Mouse (Mus musculus) macrophage (primary cell): ENCODE measurements around the gene Mvk. TPM values are rescaled to one million over a fixed set of nuclear protein-coding genes. Genes with fewer than 3 reads are reported as not detected.

Experiments
- H3K27ac ChIP-seq: fragments of 350-480 bp; formaldehyde crosslinking; 2 replicates; pipeline ENCODE4 v1.9.0; 2021
- H3K36me3 ChIP-seq: fragments of 350-480 bp; formaldehyde crosslinking; 2 replicates; pipeline ENCODE4 v1.9.0; 2021; ENCODE audit errors: inconsistent target
- H3K4me3 ChIP-seq: fragments of 350-480 bp; formaldehyde crosslinking; 2 replicates; pipeline ENCODE4 v1.9.0; 2021; ENCODE audit errors: inconsistent target
- H3K79me2 ChIP-seq: fragments of 350-480 bp; formaldehyde crosslinking; 2 replicates; pipeline ENCODE4 v1.9.0; 2021; ENCODE audit errors: inconsistent target
- WGBS: methylation state at CpG from one replicate; pipeline ENCODE4 v1.1.7; 2026; ENCODE audit warnings: inconsistent platforms; ENCODE audit not compliant: missing documents; 5-methylcytosine and 5-hydroxymethylcytosine counted together
- polyA plus RNA-seq: library from polyadenylated mRNA; stranded (reverse); fragments of 250-400 nt; gene quantifications from 3 replicates; pipeline ENCODE4 v1.2.4, GENCODE M21; 2018; ENCODE audit warnings: inconsistent platforms

The Mvk gene
- polyA plus RNA-seq, 1 experiment from 2014 or later, result 7.8 TPM

- H3K4me3 ChIP-seq, result no peak overlapping the region
- 86% methylated on average over 6 of the region's 6 CpGs for WGBS
- no peak overlapping the region for H3K27ac ChIP-seq
- no peaks in the 10 kb centered on the region for H3K36me3 ChIP-seq
- H3K79me2 ChIP-seq, result no peaks in the 10 kb centered on the region
These were observed 17.3 kb upstream of the Mvk start for GRCm38 (mm10) chr5:114426732-114427131.

DNA sequence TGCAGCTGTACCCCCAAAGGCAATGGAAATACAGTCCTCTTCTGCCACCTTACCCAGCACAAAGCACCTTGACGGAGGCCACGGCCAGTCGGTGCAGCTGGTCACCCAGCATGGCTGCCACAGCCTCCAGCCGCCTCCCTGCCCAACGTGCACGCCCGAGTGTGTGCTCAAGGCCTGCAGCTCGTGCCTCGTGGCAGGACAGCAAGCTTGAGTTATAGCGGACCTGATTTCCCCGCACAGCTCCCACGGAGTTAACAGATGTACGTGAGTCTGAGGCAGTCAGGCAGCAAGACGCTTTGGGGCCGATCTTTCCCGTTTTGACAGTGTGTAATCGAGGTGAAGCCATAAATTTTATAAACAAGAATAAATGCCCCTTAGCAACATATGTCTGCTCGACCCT is 15.4 kb upstream of the Mvk start:
- no peak overlapping the region for H3K4me3 ChIP-seq
- no peaks in the 10 kb centered on the region for H3K36me3 ChIP-seq
- H3K79me2 ChIP-seq, result no peaks in the 10 kb centered on the region
- H3K27ac ChIP-seq, result no peak overlapping the region
- 76% methylated on average over 18 of the region's 18 CpGs for WGBS

- H3K4me3 ChIP-seq, result no peak overlapping the region
- H3K36me3 ChIP-seq, result no peaks in the 10 kb centered on the region
- no peak overlapping the region for H3K27ac ChIP-seq
- WGBS, result 82% methylated on average over 7 of the region's 7 CpGs
- H3K79me2 ChIP-seq, result no peaks in the 10 kb centered on the region
These were observed 14.3 kb upstream of the Mvk start for GRCm38 (mm10) chr5:114429781-114430180.

- 95% methylated on average over 8 of the region's 8 CpGs for WGBS
- H3K4me3 ChIP-seq, result no peak overlapping the region
- no peak overlapping the region for H3K27ac ChIP-seq
- H3K79me2 ChIP-seq, result no peaks in the 10 kb centered on the region
- H3K36me3 ChIP-seq, result peaks cover 5% of the 10 kb centered on the region; the same call in 1 of the 2 replicates
These were observed 9.7 kb upstream of the Mvk start for GRCm38 (mm10) chr5:114434359-114434758.

DNA sequence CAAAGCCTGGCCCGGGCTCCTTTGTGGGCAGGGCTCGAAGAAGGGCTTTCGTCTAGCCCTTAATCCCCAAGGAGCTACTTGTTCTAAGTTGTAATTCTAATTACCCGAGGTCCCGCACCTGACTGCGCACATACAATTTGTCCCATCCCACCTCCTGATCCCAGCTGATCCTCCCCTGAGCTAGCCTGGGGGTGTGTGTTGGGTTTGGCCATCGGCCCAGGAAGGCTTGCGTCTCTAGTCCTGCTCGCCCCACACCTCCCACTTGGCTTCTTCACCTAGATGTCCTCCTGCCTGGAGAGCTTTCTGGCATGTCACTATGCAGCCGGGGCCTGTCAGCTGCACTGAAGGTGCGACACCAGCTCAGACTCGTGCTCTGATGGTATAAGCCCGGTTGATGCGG is 8.5 kb upstream of the Mvk start:
- no peaks in the 10 kb centered on the region for H3K79me2 ChIP-seq

GRCm38 (mm10) chr5:114444368-114444692 is 261 bp downstream of the Mvk start:
- Histone ChIP-seq H3K79me2 (no peaks in the 10 kb centered on the region), H3K36me3 (no peaks in the 10 kb centered on the region), H3K4me3 (peak overlapping the region; percentile 78), H3K27ac (peak overlapping the region; percentile 47)
- 0% methylated on average over 21 of the region's 21 CpGs for WGBS

More for the DNA sequence above, 8.5 kb upstream of the Mvk start:
- Histone ChIP-seq H3K27ac (no peak overlapping the region), H3K36me3 (peaks cover 5% of the 10 kb centered on the region; the same call in 1 of the 2 replicates), H3K4me3 (no peak overlapping the region)
- WGBS, result 95% methylated on average over 14 of the region's 14 CpGs

GRCm38 (mm10) chr5:114449011-114449410 is 4.9 kb downstream of the Mvk start:
- WGBS, result 97% methylated on average over 4 of the region's 4 CpGs
- Histone ChIP-seq H3K36me3 (no peaks in the 10 kb centered on the region), H3K4me3 (no peak overlapping the region), H3K79me2 (no peaks in the 10 kb centered on the region), H3K27ac (no peak overlapping the region)

GRCm38 (mm10) chr5:114456287-114456686 is 12.2 kb downstream of the Mvk start:
- Histone ChIP-seq H3K27ac (no peak overlapping the region), H3K4me3 (no peak overlapping the region), H3K79me2 (no peaks in the 10 kb centered on the region), H3K36me3 (no peaks in the 10 kb centered on the region)
- WGBS, result 95% methylated on average over 8 of the region's 9 CpGs

- Histone ChIP-seq H3K27ac (no peak overlapping the region), H3K4me3 (no peak overlapping the region), H3K79me2 (no peaks in the 10 kb centered on the region), H3K36me3 (no peaks in the 10 kb centered on the region)
- WGBS, result 91% methylated on average over 16 of the region's 16 CpGs
These were observed 13.0 kb downstream of the Mvk start for GRCm38 (mm10) chr5:114456995-114457605.

DNA sequence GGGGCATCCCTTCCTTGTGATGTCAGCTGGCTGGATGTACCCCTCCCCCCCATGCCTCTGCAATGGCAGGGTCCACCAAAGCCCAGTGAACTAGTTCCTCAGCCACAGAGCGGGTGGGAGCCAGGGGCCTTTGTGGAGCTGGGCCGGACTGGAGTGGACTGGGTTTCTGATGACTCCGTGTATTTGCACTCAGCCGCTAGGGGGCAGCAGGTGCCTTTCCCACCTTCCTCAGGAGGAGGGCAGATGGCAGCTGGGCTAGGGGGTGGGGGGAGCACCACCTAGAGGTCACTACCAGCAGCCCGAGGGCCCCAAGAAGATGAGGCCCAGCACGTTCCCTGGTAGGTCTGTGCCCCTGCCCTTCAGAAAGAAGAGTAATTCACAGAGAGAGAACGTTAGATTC is 17.2 kb downstream of the Mvk start:
- Histone ChIP-seq H3K79me2 (no peaks in the 10 kb centered on the region), H3K36me3 (no peaks in the 10 kb centered on the region), H3K27ac (no peak overlapping the region), H3K4me3 (no peak overlapping the region)
- WGBS, result 8% methylated on average over 7 of the region's 7 CpGs

DNA sequence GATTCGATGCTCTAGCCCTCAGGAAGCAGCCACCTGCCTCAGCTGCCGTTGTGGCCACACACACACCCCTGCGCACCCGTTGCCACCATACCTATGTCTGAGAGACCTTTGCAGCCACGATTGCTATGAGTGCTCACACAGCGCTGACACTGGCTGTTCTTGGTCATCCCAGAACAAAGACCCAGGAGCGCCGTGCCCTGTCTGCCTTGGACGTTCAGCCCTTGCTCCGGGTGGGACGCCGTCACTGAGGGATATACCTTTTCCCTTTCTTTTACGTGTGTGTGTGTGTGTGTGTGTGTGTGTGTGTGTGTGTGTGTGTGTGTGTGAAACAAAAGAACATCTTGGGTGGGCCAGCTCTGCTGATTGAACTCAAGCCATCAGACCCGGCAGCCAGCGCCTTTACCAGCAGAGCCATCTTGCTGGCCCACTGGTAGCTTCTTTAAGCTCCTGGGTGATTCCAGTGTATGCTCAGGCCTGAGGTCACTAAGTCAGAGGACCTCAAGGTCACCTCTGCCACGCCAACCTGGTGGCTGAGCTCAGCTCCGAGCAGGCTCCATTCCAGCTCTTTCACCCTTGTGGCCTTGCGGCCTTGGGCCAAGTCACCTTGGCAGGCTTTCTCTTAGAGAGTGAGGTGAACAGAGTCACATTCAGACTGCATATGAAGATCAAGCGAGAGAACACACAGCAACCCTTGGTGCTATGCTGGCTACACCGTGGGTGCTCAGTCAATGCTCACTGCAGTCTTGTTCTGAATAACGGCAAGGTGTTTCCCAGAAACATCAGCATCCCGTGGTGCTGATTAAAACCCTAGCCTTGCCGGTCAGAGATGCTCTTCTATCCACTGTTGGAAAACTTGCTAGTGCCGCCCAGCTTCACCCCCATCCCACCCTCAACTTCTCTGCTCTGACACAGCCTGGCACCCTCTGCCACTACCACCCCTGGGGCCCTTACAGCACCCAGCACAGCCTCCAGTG is 18.3 kb downstream of the Mvk start:
- Histone ChIP-seq H3K36me3 (no peaks in the 10 kb centered on the region), H3K4me3 (no peak overlapping the region)
- WGBS, result 87% methylated on average over 18 of the region's 24 CpGs

GRCm38 (mm10) chr5:114464561-114464960 is 20.5 kb downstream of the Mvk start:
- no peak overlapping the region for H3K4me3 ChIP-seq
- no peaks in the 10 kb centered on the region for H3K79me2 ChIP-seq
- no peaks in the 10 kb centered on the region for H3K36me3 ChIP-seq
- H3K27ac ChIP-seq, result no peak overlapping the region
- 65% methylated on average over 2 of the region's 2 CpGs for WGBS

More for the DNA sequence above, 18.3 kb downstream of the Mvk start:
- H3K79me2 ChIP-seq, result no peaks in the 10 kb centered on the region
- no peak overlapping the region for H3K27ac ChIP-seq

DNA sequence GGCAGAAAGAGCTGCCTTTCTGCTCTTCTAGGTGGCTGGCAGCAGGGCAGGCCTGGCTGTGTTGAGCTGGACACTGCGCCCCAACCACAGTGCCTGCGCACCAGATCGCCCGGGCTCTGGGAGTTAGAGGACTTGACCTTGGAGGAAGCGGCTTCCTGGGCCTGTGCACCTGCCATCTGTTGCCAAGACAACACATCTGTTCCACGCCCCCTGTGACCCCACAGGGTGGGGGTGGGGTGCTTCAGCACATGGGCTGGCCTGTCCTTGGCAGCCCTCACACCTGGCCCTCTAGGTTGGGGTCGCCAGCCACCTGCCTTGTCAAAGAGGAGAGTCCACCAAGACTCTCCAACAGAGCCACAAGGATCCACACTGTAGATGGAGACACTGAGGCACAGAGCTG is 21.6 kb downstream of the Mvk start:
- H3K4me3 ChIP-seq, result no peak overlapping the region
- WGBS, result 85% methylated on average over 6 of the region's 7 CpGs
- no peaks in the 10 kb centered on the region for H3K79me2 ChIP-seq
- H3K27ac ChIP-seq, result no peak overlapping the region
- H3K36me3 ChIP-seq, result no peaks in the 10 kb centered on the region

- H3K4me3 ChIP-seq, result no peak overlapping the region
These were observed 22.9 kb downstream of the Mvk start for GRCm38 (mm10) chr5:114467019-114467418.

DNA sequence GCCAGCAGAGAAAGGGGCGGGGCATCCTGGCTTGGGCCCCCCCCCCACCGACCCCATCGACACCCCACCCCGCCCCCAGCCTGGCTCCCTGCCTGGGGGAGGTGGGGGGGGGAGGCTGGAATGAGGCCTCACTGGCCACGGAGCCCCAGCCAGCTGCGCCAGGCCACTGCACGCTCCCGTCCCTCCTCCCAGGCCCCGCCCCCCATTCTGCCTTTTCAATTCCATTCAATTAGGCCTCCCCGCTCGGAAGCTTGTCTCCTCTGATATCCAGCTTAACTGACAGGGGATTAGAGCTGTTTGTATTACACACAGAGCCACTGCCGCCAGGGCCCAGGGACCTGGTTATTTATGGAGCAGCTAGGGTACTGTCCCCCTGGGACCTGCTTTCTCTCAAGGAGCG is 23.4 kb downstream of the Mvk start:
- Histone ChIP-seq H3K36me3 (no peaks in the 10 kb centered on the region), H3K4me3 (no peak overlapping the region), H3K27ac (no peak overlapping the region), H3K79me2 (no peaks in the 10 kb centered on the region)
- WGBS, result 28% methylated on average over 8 of the region's 13 CpGs

More at GRCm38 (mm10) chr5:114467019-114467418, 22.9 kb downstream of the Mvk start:
- WGBS, result 33% methylated on average over 8 of the region's 11 CpGs
- H3K27ac ChIP-seq, result no peak overlapping the region
- H3K36me3 ChIP-seq, result no peaks in the 10 kb centered on the region
- H3K79me2 ChIP-seq, result no peaks in the 10 kb centered on the region
